Mouse (Mus musculus) urinary bladder, postnatal 4 days (tissue): ENCODE results near the gene Smtnl2.
"Not testable (repeated sequence)": the region's sequence is repeated elsewhere in the genome, so short reads cannot be mapped to it uniquely, and the experiment has no call there.

Experiments used
- DNase-seq, 2 experiments: peaks; one replicate each; pipeline ENCODE4 v3.0.0; 2021 to 2022; ENCODE audit warnings: low spot score in 2 of 2

The Smtnl2 gene

GRCm38 (mm10) chr11:72411093-72411921, at the start of gene Smtnl2:
Gene Smtnl2, minus strand, starts transcription at chr11:72411713.
- peak; percentile 89 to 91 for DNase-seq

GRCm38 (mm10) chr11:72458502-72458901, 47.0 kb upstream of the Smtnl2 start:
- DNase-seq = no peak

- DNase-seq = no peak
These were observed 46.5 kb upstream of the Smtnl2 start for GRCm38 (mm10) chr11:72457995-72458496.

DNA sequence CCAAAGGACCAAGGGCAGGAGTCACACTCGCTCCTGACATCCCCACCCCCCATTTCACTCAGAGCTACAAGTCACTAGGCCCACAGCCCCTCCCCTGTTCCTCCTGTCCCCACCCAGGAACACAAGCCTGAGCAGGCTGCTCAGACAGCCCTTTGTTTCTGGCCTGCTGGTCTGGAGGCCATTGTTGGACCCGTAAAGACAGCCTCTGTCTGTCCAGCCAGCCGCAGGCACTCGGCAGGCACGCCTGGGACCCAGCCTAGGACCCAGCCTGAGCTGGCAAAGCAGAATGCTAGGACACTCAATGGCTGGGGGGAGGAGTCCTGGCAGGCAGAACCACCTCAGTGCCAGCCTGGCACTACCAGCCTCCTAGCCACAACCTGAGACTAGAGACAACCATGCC, 44.2 kb upstream of the Smtnl2 start:
- no peak for DNase-seq

DNA sequence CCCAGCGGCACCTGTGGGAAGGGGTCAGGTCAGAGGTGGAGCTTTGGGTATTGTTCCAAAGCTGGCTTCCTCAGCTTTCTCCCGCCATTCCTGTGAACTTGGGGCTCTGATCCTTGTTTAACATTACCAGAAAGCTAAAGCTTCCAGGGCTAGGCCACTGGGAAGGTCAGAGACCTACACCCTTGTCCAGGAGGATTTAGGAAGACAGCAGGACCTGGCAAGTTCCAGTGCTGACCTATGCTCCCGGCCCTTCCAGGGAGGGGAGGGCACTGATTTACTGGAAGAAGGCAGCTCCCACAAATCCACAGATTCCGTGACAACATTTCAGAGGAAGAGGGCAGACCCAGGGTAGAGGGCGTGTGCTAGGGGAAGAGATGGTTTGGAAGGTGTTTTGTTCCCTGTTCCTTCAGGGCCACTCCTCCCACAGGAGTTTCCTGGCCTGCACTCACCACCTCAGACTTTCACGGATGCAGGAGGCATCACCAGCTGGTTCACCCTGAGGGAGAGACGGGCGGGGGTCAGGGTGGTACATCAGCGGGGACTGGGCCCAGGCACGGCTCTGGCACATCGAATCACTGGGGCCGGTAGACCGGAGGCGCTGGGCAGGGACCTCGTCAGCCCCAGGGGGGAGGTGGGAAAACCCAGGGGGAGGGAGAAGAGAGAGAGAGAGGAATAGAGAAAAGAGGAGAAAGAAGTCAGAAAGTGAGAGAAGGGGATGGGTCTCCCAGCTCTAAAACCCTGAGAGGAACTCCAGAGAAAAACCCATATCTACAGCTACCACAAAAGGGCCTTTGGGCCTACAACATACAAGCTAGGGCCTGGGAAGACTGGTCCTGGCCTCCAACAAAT, 41.8 kb upstream of the Smtnl2 start:
- DNase-seq = no peak

- DNase-seq = no peak
These were observed 40.7 kb upstream of the Smtnl2 start for GRCm38 (mm10) chr11:72452140-72452665.

GRCm38 (mm10) chr11:72447475-72447874, 36.0 kb upstream of the Smtnl2 start:
- no peak for DNase-seq

DNA sequence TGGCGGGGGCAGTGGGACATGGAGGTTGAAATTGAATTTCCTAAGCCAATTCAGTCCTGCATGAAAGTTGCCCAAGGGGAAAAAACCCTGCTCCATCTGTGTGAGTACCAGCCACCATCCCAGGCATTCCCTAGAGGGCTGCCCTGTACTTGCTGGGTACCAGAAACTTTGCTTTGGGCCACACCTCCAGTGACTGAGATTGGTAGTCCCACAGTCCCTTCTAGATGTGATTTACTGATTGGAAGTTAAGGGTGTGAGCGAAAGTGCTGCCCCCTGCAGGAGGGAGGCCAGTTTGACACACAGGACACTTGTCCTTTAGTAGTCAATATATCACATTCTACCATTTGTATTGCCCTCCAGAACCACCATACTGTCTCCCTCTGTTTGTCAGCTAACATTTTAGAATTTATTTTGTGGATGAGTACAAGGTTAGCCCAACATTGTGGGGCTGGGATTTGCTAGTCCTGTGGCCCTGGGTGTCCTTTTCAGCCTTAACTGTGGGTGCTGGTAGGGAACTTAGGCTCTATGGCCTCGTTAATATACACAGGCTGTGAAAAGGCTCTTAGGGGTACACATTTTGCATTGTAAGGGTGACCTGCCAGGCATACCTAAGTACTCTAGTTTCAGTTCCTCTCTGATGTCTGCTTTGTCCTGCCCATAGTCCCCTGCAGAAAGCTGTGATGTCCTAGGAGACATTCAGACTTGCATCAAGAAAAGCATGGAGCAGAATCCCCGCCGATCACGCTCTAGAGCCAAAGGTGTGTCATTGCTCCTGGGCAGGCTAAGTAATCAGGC, 35.0 kb upstream of the Smtnl2 start:
- no peak for DNase-seq

- DNase-seq = peak; percentile 98 to 99
These were observed 29.6 kb upstream of the Smtnl2 start, which contains the start of gene Mybbp1a for GRCm38 (mm10) chr11:72440965-72441664. Gene Mybbp1a, plus strand, starts transcription at chr11:72441355.

- DNase-seq = peak in 1 of 2 experiments; percentile 15
These were observed 29.1 kb upstream of the Smtnl2 start for GRCm38 (mm10) chr11:72440597-72440964.

DNA sequence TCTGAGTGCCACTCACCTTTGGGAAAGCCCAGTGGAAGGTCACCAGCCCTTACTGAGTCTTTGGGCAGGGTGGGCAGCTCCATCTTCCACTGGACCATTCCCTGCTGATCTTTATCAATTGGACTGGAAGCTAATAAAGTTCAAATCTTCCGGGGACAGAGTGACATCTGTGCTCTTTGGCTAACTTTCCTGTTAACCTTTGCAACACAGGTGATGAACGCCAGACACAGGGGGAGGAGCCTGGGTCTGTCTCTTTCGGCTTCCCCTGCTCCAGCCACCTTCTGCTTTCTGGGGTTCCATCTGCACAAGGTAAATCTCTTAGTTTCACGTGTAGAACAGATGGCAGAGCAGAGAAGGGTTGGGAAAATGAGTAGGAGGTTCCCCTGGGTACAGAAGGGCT, 26.9 kb upstream of the Smtnl2 start:
- DNase-seq = no peak

DNA sequence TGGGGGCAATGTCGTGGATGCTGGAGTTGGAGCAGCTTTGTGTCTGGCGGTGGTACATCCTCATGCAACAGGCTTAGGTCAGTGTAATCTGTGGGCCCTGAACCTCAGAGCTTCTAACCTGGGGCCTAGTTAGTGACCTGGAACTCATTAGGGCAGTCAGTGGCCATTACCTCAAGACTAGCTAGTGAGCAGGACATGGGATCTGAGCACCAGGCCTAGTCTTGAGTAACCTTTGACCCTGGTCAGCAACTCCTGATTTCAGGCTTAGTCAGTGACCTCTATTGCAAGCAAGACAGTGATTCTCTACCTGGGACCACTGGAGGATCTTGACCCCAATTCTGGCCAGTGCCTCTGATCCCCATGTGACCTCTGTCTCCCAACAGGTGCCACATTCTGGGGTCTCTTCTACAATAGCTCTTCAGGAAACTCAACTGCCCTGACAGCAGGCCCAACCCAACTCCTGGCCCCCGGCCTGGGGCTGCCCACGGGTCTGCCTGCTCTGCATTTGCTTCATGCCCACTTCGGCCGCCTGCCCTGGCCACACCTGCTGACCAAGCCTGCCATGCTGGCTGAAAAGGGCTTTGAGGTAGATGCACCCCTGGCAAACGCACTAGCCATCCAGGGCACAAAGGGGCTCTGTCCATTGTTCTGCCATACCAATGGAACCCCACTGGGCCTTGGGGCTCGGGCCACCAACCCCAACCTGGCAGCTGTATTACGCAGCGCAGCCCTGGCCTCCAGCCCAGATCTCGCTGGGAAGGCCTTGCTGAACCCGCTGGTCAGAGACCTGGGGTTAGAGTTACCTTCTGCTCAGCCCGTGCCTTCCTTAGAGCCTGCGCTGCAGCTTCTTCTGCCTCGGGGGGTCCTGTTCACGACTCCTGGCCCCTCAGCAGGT, 25.5 kb upstream of the Smtnl2 start:
- no peak for DNase-seq

- no peak for DNase-seq
These were observed 24.8 kb upstream of the Smtnl2 start for GRCm38 (mm10) chr11:72436271-72436670.

DNA sequence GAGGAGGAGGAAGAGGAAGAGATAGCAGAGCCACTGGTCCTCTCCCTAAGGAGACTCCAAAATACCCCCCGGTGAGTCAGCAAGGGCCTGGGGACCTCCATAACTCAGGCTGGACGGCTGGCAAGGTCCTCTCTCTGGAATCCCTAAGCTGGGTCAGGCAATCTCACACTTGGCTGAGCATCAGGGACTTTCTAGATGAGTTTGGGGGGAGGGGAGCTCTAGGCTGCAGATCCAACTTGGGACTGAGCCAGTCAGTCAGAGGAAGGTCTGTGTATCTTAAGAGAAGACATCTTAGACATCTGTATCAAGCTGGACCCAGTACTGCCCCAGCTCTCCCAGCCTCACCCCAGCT, 24.2 kb upstream of the Smtnl2 start:
- no peak for DNase-seq

DNA sequence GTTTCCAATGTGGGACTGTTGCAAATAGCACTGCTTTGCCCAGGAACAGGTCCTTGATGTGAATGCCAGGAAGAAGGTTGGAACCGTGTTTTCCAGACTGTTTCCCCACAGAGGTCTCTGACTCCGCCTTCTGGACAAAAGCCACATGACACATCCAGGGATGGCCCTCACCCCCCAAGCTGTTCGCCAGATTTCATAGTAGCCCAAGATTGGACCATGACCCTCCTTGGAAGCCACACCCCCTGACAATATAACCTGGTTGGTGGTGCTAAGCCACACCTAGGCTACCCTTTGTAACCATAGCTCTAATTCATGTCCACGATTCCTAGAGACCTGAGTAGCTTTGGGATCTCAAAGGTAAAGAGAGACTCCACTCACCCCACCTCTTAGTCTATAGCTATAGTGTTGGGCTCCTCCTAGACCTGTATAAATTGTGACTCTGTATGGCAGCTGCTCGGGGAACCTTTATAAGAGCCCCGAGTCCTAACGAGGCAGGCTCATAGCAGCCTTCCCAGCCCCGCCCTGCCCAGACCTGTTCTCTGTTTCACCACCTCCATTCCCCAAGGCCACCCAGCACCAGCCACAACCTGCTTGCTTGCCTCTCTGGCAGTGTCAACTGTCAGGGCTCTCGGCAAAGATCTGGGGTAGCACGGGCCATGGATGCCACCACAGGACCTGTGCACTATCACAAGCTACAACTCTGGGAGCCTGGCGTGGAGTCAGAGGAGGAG, 23.6 kb upstream of the Smtnl2 start, which contains the start of gene Ggt6:
Ggt6 (plus strand) TSS at position 564 of the 731 bp plus-strand sequence.
- no peak for DNase-seq

- not testable (repeated sequence) for DNase-seq
These were observed 19.0 kb upstream of the Smtnl2 start for GRCm38 (mm10) chr11:72430311-72431068.

DNA sequence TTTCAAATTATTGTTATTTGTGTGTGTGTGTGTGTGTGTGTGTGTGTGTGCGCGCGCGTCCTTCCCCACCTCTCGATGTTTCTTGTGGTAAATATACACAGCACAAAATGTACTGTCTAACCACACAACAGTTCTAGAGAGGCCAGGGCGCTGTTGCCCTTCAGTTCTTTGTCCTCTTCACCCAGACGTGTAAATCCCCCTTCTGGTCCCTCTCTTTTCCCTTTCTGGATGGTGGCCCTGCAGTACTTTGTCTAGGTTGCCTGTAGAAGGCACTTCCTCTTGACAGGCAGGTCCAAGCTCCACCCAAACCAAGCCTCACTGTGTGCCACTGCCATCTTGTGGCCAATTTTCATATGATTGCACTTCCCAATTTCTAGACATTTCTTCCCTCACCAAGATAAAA, 17.8 kb upstream of the Smtnl2 start:
- peak; percentile 64 to 75 for DNase-seq

DNA sequence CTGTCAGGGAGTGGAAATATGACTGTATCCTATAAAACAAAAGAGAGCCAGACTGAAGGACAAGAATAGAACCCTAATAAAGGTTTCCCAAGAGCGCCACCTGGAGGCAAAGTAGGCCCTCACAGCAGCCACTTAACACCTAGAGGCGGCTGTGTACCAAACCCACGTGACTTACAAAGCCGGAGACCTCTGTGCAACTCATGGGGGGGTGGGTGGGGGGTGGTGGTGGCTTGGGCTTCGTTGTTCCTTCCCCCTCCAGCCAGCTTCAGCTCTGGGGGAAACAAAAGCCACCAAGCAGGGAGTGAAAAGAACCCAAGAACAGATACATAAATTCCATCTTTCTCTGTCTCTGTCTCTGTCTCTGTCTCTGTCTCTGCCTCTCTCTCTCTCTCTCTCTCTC, 17.2 kb upstream of the Smtnl2 start:
- DNase-seq = peak; percentile 62 to 88
